Mouse (Mus musculus): ENCODE results near the gene A930033H14Rik.

A930033H14Rik gene

GRCm38 (mm10) chr10:69225951-69226350 lies 13.1 kb upstream of the A930033H14Rik start:
- no peak for DNase-seq

- DNase-seq: no peak
Observed at GRCm38 (mm10) chr10:69225471-69225870, 12.6 kb upstream of the A930033H14Rik start.

- DNase-seq: no peak
Observed at GRCm38 (mm10) chr10:69224276-69224675, 11.4 kb upstream of the A930033H14Rik start.

GRCm38 (mm10) chr10:69223232-69223631 lies 10.3 kb upstream of the A930033H14Rik start:
- no peak for DNase-seq

- DNase-seq: no peak
Observed at GRCm38 (mm10) chr10:69221955-69222354, 9.1 kb upstream of the A930033H14Rik start.

- no peak for DNase-seq
Observed at GRCm38 (mm10) chr10:69221148-69221547, 8.2 kb upstream of the A930033H14Rik start.

GRCm38 (mm10) chr10:69220296-69220695 lies 7.4 kb upstream of the A930033H14Rik start:
- no peak for DNase-seq

GRCm38 (mm10) chr10:69219289-69219626 lies 6.4 kb upstream of the A930033H14Rik start:
- no peak for DNase-seq

GRCm38 (mm10) chr10:69218458-69219288 lies 5.8 kb upstream of the A930033H14Rik start:
- DNase-seq: no peak

- no peak for DNase-seq
Observed at GRCm38 (mm10) chr10:69217127-69217690, 4.3 kb upstream of the A930033H14Rik start.

- DNase-seq: no peak
Observed at GRCm38 (mm10) chr10:69213986-69214385, 1.1 kb upstream of the A930033H14Rik start.

- peak; percentile 63 to 64 for DNase-seq
Observed at GRCm38 (mm10) chr10:69213451-69213877, 566 bp upstream of the A930033H14Rik start.

GRCm38 (mm10) chr10:69211976-69212375 lies 922 bp downstream of the A930033H14Rik start:
- DNase-seq: peak; percentile 38 to 44

GRCm38 (mm10) chr10:69211560-69211959 lies 1.3 kb downstream of the A930033H14Rik start:
- no peak for DNase-seq

- DNase-seq: peak in 1 of 2 experiments; percentile 26
Observed at GRCm38 (mm10) chr10:69210659-69211058, 2.2 kb downstream of the A930033H14Rik start.

- DNase-seq: no peak
Observed at GRCm38 (mm10) chr10:69210006-69210405, 2.9 kb downstream of the A930033H14Rik start.

GRCm38 (mm10) chr10:69208705-69209104 lies 4.2 kb downstream of the A930033H14Rik start:
- DNase-seq: no peak

- DNase-seq: no peak
Observed at GRCm38 (mm10) chr10:69207981-69208630, 4.8 kb downstream of the A930033H14Rik start.

- DNase-seq: no peak
Observed at GRCm38 (mm10) chr10:69207481-69207880, 5.4 kb downstream of the A930033H14Rik start.

- DNase-seq: no peak
Observed at GRCm38 (mm10) chr10:69206081-69206480, 6.8 kb downstream of the A930033H14Rik start.

- no peak for DNase-seq
Observed at GRCm38 (mm10) chr10:69204677-69205400, 8.1 kb downstream of the A930033H14Rik start.

- DNase-seq: no peak
Observed at GRCm38 (mm10) chr10:69193721-69194120, 19.2 kb downstream of the A930033H14Rik start.

GRCm38 (mm10) chr10:69192266-69192665 lies 20.6 kb downstream of the A930033H14Rik start:
- peak; percentile 55 to 62 for DNase-seq

Measured in cerebellum, postnatal 10 days (tissue).